Comparison of ENCODE assay signal across 19 mouse cellular contexts in the genomic region with DNA sequence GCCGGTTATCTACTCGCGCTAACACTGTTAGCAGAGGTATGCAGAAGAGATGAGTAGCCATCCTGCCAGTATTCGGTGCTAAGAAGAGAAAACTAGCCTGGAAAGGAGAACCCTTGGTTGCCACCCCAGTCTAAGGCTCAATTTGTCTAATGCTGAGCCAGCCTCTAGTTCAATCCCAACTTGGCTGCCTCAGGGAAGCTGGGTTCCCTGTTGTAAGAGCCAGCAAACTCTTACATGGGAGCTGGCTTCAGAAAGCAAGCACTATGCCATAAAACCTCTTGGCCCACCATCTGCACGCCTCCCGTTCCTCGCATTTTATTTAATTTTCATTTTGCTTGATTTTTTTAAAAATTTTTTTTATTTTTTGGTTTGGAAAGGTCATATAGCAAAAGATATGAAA.
DNase-seq lines count a peak whose midpoint lies in the region; ATAC-seq lines count a peak whose summit lies in the region.
"Had no signal": no experiment of that assay in that cellular context is flagged by ENCODE, and none has a peak within 500 bp of the region (broad histone marks: within the 10 kb centered on the region; RNA-seq: fewer than 3 reads in every experiment).

No protein-coding gene starts in this region.

- 89% methylated on average over 7 of the region's 7 CpGs for WGBS in forebrain, embryonic 14.5 days
- WGBS in forebrain, embryonic 10.5 days: 93% methylated on average over 7 of the region's 7 CpGs
- 91% methylated on average over 7 of the region's 7 CpGs for WGBS in hindbrain, embryonic 16.5 days
- 93% methylated on average over 7 of the region's 7 CpGs for WGBS in hindbrain, embryonic 14.5 days
- WGBS in forebrain, embryonic 16.5 days: 69% methylated on average over 7 of the region's 7 CpGs

- H3K27ac ChIP-seq in forebrain, embryonic 14.5 days (ENCODE audit: low read depth, low read length): peak overlapping the region; percentile 81
- no peak overlapping the region for H3K27ac ChIP-seq in forebrain, embryonic 10.5 days
- 0 out of 2 replicates have a peak overlapping the region, but pooled peaks have one; percentile 17 for H3K27ac ChIP-seq in hindbrain, embryonic 16.5 days (ENCODE audit: low read depth, low read length)
- H3K27ac ChIP-seq in hindbrain, embryonic 14.5 days: no peak overlapping the region
- peak overlapping the region; percentile 56 for H3K27ac ChIP-seq in forebrain, embryonic 16.5 days (ENCODE audit: low read length)
- H3K27ac ChIP-seq: embryonic facial prominence, embryonic 12.5 days; heart, embryonic 13.5 days; intestine, embryonic 15.5 days had no signal

- H3K36me3 ChIP-seq in forebrain, embryonic 14.5 days (ENCODE audit: control insufficient read depth, insufficient read depth, low read length): peaks cover 3% of the 10 kb centered on the region; the same call in 1 of the 2 replicates
- peaks cover 10% of the 10 kb centered on the region; the same call in 1 of the 2 replicates for H3K36me3 ChIP-seq in forebrain, embryonic 10.5 days (replicated peaks)
- H3K36me3 ChIP-seq in hindbrain, embryonic 16.5 days (ENCODE audit: control insufficient read depth, insufficient read depth, low read length): no peaks in the 10 kb centered on the region
- no peaks in the 10 kb centered on the region for H3K36me3 ChIP-seq in hindbrain, embryonic 14.5 days (replicated peaks; ENCODE audit: control insufficient read depth, insufficient read depth)
- no peaks in the 10 kb centered on the region for H3K36me3 ChIP-seq in forebrain, embryonic 16.5 days (ENCODE audit: control insufficient read depth, insufficient read depth)
- H3K36me3 ChIP-seq: intestine, embryonic 15.5 days had no signal

- peak; percentile 49 for DNase-seq in forebrain, embryonic 14.5 days (ENCODE audit: low spot score)
- no peak for DNase-seq in forebrain, embryonic 10.5 days (ENCODE audit: extremely low spot score, low spot score)
- no peak for DNase-seq in hindbrain, embryonic 14.5 days (ENCODE audit: low spot score)
- no peak for DNase-seq in urinary bladder, postnatal 14 days (ENCODE audit: low spot score)
- DNase-seq: adrenal gland, postnatal 14 days; cerebellum, adult 18-20 months; cerebellum, adult 9-11 months; embryo, embryonic 11 days; gastrocnemius, postnatal 36 days; heart, postnatal 4 days; kidney, adult 18-20 months had no signal

- no peak overlapping the region for H3K4me3 ChIP-seq in forebrain, embryonic 14.5 days (ENCODE audit: low read depth, low read length)
- H3K4me3 ChIP-seq in forebrain, embryonic 10.5 days: no peak overlapping the region
- no peak overlapping the region for H3K4me3 ChIP-seq in hindbrain, embryonic 16.5 days (ENCODE audit: low read length)
- no peak overlapping the region for H3K4me3 ChIP-seq in hindbrain, embryonic 14.5 days (replicated peaks; ENCODE audit: low read length)
- no peak overlapping the region for H3K4me3 ChIP-seq in forebrain, embryonic 16.5 days (replicated peaks; ENCODE audit: low read length)
- H3K4me3 ChIP-seq: embryonic facial prominence, embryonic 12.5 days; heart, embryonic 13.5 days; intestine, embryonic 15.5 days had no signal

- no peak overlapping the region for H3K4me2 ChIP-seq in forebrain, embryonic 14.5 days (ENCODE audit: low read length)
- H3K4me2 ChIP-seq in hindbrain, embryonic 16.5 days (ENCODE audit: low read length): no peak overlapping the region
- no peak overlapping the region for H3K4me2 ChIP-seq in hindbrain, embryonic 14.5 days (replicated peaks)
- H3K4me2 ChIP-seq in forebrain, embryonic 16.5 days (ENCODE audit: low read length): no peak overlapping the region
- H3K4me2 ChIP-seq: embryonic facial prominence, embryonic 12.5 days; heart, embryonic 13.5 days; intestine, embryonic 15.5 days had no signal

- peaks cover 11% of the 10 kb centered on the region for H3K4me1 ChIP-seq in forebrain, embryonic 14.5 days (ENCODE audit: control insufficient read depth, insufficient read depth, low read length)
- H3K4me1 ChIP-seq in forebrain, embryonic 10.5 days: no peaks in the 10 kb centered on the region; the same call in 1 of the 2 replicates
- peaks cover 5% of the 10 kb centered on the region for H3K4me1 ChIP-seq in hindbrain, embryonic 16.5 days (ENCODE audit: control insufficient read depth, insufficient read depth, low read depth, low read length)
- H3K4me1 ChIP-seq in hindbrain, embryonic 14.5 days (replicated peaks; ENCODE audit: control insufficient read depth, insufficient read depth, low read length): peaks cover 12% of the 10 kb centered on the region; the same call in 1 of the 2 replicates
- peaks cover 35% of the 10 kb centered on the region for H3K4me1 ChIP-seq in forebrain, embryonic 16.5 days (replicated peaks; ENCODE audit: control insufficient read depth, insufficient read depth, low read length)
- H3K4me1 ChIP-seq: embryonic facial prominence, embryonic 12.5 days; intestine, embryonic 15.5 days had no signal

- no peak for ATAC-seq in forebrain, embryonic 14.5 days
- no peak for ATAC-seq in hindbrain, embryonic 16.5 days
- ATAC-seq in hindbrain, embryonic 14.5 days (ENCODE audit: low FRiP score): no peak
- peak; percentile 44 for ATAC-seq in forebrain, embryonic 16.5 days
- ATAC-seq: activated CD4-positive, CD25-positive, alpha-beta regulatory T cell, adult 4 months; intestine, embryonic 15.5 days; Patski had no signal

- no peaks in the 10 kb centered on the region for H3K9me3 ChIP-seq in forebrain, embryonic 14.5 days (replicated peaks; ENCODE audit: control insufficient read depth, low read length)
- no peaks in the 10 kb centered on the region for H3K9me3 ChIP-seq in forebrain, embryonic 10.5 days
- no peaks in the 10 kb centered on the region for H3K9me3 ChIP-seq in hindbrain, embryonic 16.5 days (ENCODE audit: control insufficient read depth, low read length)
- H3K9me3 ChIP-seq in hindbrain, embryonic 14.5 days (ENCODE audit: control insufficient read depth, low read length): no peaks in the 10 kb centered on the region
- no peaks in the 10 kb centered on the region for H3K9me3 ChIP-seq in forebrain, embryonic 16.5 days (ENCODE audit: control insufficient read depth, low read length)
- H3K9me3 ChIP-seq: embryonic facial prominence, embryonic 12.5 days; heart, embryonic 13.5 days; intestine, embryonic 15.5 days had no signal

- no peak overlapping the region for H3K9ac ChIP-seq in forebrain, embryonic 14.5 days (ENCODE audit: low read length)
- H3K9ac ChIP-seq in hindbrain, embryonic 16.5 days (ENCODE audit: low read depth, low read length): no peak overlapping the region
- no peak overlapping the region for H3K9ac ChIP-seq in hindbrain, embryonic 14.5 days
- no peak overlapping the region for H3K9ac ChIP-seq in forebrain, embryonic 16.5 days (replicated peaks; ENCODE audit: low read depth, low read length)
- H3K9ac ChIP-seq: embryonic facial prominence, embryonic 12.5 days; heart, embryonic 13.5 days; intestine, embryonic 15.5 days had no signal

- no peaks in the 10 kb centered on the region for H3K27me3 ChIP-seq in forebrain, embryonic 14.5 days (replicated peaks; ENCODE audit: control insufficient read depth, insufficient read depth, low read length)
- no peaks in the 10 kb centered on the region for H3K27me3 ChIP-seq in forebrain, embryonic 10.5 days (ENCODE audit: poor library complexity, severe bottlenecking)
- H3K27me3 ChIP-seq in hindbrain, embryonic 16.5 days (replicated peaks; ENCODE audit: control insufficient read depth, insufficient read depth, low read length): no peaks in the 10 kb centered on the region
- no peaks in the 10 kb centered on the region for H3K27me3 ChIP-seq in hindbrain, embryonic 14.5 days (ENCODE audit: control insufficient read depth, insufficient read depth, low read length)
- no peaks in the 10 kb centered on the region for H3K27me3 ChIP-seq in forebrain, embryonic 16.5 days (replicated peaks; ENCODE audit: control insufficient read depth, insufficient read depth, low read length)
- H3K27me3 ChIP-seq: CH12.LX; embryonic facial prominence, embryonic 12.5 days; heart, embryonic 13.5 days; intestine, embryonic 15.5 days; Patski had no signal

Comparison
In these comparisons a context has a peak if more than half of its experiments do, and no peak if none do; other contexts are left out.
1. H3K27ac ChIP-seq: peak in forebrain, embryonic 14.5 days (single experiment), hindbrain, embryonic 16.5 days (single experiment) and forebrain, embryonic 16.5 days (single experiment); none in forebrain, embryonic 10.5 days (single experiment) and hindbrain, embryonic 14.5 days (single experiment).